Mouse (Mus musculus): ENCODE measurements at regions not wholly inside any gene's neighbourhood (a gene's known extent, or its start where the extent isn't known, plus 50 kb on each side); places are given as distances from the start of the nearest gene placed in this dataset.

DNA sequence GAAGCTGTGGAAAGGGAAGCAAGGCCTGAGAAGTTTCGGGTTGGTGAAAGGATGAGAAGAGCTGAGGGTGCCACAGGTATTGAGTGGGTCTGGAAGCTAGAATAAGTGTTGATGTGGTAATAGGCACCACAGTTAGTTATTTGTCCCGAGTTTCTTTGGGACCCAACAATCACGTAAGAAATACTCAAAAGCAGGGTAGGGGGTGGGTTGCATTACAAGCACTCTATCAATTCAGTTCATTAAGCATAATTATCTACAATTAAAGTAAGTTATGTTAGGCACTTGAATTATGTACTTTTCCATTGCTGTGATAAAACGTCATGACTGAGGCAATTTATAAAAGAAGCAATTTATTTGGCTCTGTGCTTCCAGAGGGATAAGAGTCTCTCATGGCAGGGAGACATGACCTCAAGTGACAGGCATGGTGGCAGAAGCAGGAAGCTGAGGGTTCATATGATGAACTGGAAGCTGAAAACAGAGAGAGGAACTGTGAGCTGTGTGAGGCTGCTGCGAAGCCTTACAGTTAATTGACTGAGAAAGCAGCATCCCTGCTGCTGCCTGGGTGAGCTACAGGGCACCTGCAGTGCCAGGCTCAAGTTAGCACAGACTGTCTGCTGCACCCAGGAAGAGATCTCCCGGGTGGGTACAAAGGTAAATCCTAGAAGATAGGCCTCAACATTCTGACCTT, 201.5 kb upstream of the Ufl1 start:
- Histone ChIP-seq H3K9ac (ENCODE audit: insufficient read depth, low read depth) (no peak overlapping the region), H3K36me3 (replicated peaks in 1 of 2; ENCODE audit: control insufficient read depth in 1 of 2, insufficient read depth in 1 of 2, low read length in 1 of 2) (no peaks in the 10 kb centered on the region), H3K9me3 (replicated peaks; ENCODE audit: low read length) (no peaks in the 10 kb centered on the region), H3K4me2 (ENCODE audit: insufficient read depth, low read depth, poor library complexity, severe bottlenecking) (no peak overlapping the region), H3K27me3 (replicated peaks) (no peaks in the 10 kb centered on the region), H3K4me1 (ENCODE audit: control insufficient read depth in 1 of 2, insufficient read depth in 2 of 2) (no peaks in the 10 kb centered on the region), H3K79me2 (replicated peaks; ENCODE audit: control insufficient read depth, extremely low read depth, insufficient read depth, poor library complexity, severe bottlenecking) (no peaks in the 10 kb centered on the region), H3K4me3 (replicated peaks in 1 of 3; ENCODE audit: low read depth in 2 of 3, low read length in 2 of 3, poor library complexity in 1 of 3) (no peak overlapping the region), H3K27ac (ENCODE audit: insufficient read depth, low read depth) (no peak overlapping the region)
- in situ Hi-C loops (cut with MboI; ENCODE audit: low pct_ligation_motif_present, low pct_unique_long_range_greater_than_20kb, low sequenced_read_pairs): no loop called here
- DNase-seq (ENCODE audit: extremely low read depth): no peak
- TF ChIP-seq MAFK (IDR thresholded peaks at IDR 0.05; ENCODE audit: insufficient replicate concordance, low read length) (no peak), MXI1 (IDR thresholded peaks at IDR 0.05; ENCODE audit: low read depth, low read length) (no peak), ELF1 (IDR thresholded peaks at IDR 0.05; ENCODE audit: low read depth, low read length) (no peak), NRF1 (IDR thresholded peaks at IDR 0.05; ENCODE audit: low read depth, low read length) (no peak)
- dilution Hi-C loops (cut with MboI; ENCODE audit: extremely low pct_ligation_motif_present, extremely low pct_unique_long_range_greater_than_20kb, low sequenced_read_pairs): no loop called here

DNA sequence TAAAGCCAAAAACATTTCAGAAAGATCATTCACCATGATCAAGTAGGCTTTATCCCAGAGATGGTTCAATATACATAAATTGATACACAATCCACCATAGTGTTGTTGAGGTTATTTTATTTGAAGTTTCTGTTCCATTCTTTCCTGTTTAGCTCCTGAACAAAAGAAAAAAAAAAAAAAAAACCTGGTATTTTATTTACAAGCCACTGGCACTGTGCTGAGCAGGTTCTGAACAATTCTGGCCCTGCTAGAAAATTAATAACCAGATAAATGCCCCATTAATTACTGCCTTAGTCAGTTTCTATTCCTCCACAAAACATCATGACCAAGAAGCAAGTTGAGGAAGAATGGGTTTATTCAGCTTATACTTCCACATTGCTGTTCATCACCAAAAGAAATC, 191.4 kb upstream of the Ufl1 start:
- no peaks in the 10 kb centered on the region for H3K36me3 ChIP-seq (replicated peaks in 1 of 2; ENCODE audit: control insufficient read depth in 1 of 2, insufficient read depth in 1 of 2, low read length in 1 of 2)
- no peaks in the 10 kb centered on the region for H3K4me1 ChIP-seq (ENCODE audit: control insufficient read depth in 1 of 2, insufficient read depth in 2 of 2)
- H3K79me2 ChIP-seq (replicated peaks; ENCODE audit: control insufficient read depth, extremely low read depth, insufficient read depth, poor library complexity, severe bottlenecking): no peaks in the 10 kb centered on the region
- no peak overlapping the region for H3K9ac ChIP-seq (ENCODE audit: insufficient read depth, low read depth)
- TF ChIP-seq CHD1 (IDR thresholded peaks at IDR 0.05; ENCODE audit: low read depth, low read length) (no peak), RCOR1 (conservative IDR thresholded peaks at IDR 0.05; ENCODE audit: low read depth, low read length) (no peak), EP300 (IDR thresholded peaks at IDR 0.05; ENCODE audit: low read length) (no peak), JUND (conservative IDR thresholded peaks at IDR 0.05; ENCODE audit: low read depth, low read length) (no peak), PAX5 (IDR thresholded peaks at IDR 0.05; ENCODE audit: low read length) (no peak), MXI1 (IDR thresholded peaks at IDR 0.05; ENCODE audit: low read depth, low read length) (no peak), SMC3 (IDR thresholded peaks at IDR 0.05; ENCODE audit: low read depth, low read length) (no peak), JUN (IDR thresholded peaks at IDR 0.05; ENCODE audit: insufficient read depth, low read depth, low read length) (no peak), NRF1 (IDR thresholded peaks at IDR 0.05; ENCODE audit: low read depth, low read length) (no peak), ZNF384 (IDR thresholded peaks at IDR 0.05; ENCODE audit: low read depth, low read length) (no peak), HCFC1 (IDR thresholded peaks at IDR 0.05; ENCODE audit: low read depth, low read length) (no peak)
- H3K27ac ChIP-seq (ENCODE audit: insufficient read depth, low read depth): no peak overlapping the region
- H3K27me3 ChIP-seq (replicated peaks): no peaks in the 10 kb centered on the region
- no peaks in the 10 kb centered on the region for H3K9me3 ChIP-seq (replicated peaks; ENCODE audit: low read length)
- dilution Hi-C loops (cut with MboI; ENCODE audit: extremely low pct_ligation_motif_present, extremely low pct_unique_long_range_greater_than_20kb, low sequenced_read_pairs) (no loop called here), in situ Hi-C loops (cut with MboI; ENCODE audit: low pct_ligation_motif_present, low pct_unique_long_range_greater_than_20kb, low sequenced_read_pairs) (no loop called here)
- H3K4me3 ChIP-seq (replicated peaks in 1 of 3; ENCODE audit: low read depth in 2 of 3, low read length in 2 of 3, poor library complexity in 1 of 3): no peak overlapping the region
- H3K4me2 ChIP-seq (ENCODE audit: insufficient read depth, low read depth, poor library complexity, severe bottlenecking): no peak overlapping the region
- no peak for DNase-seq (ENCODE audit: extremely low read depth)

DNA sequence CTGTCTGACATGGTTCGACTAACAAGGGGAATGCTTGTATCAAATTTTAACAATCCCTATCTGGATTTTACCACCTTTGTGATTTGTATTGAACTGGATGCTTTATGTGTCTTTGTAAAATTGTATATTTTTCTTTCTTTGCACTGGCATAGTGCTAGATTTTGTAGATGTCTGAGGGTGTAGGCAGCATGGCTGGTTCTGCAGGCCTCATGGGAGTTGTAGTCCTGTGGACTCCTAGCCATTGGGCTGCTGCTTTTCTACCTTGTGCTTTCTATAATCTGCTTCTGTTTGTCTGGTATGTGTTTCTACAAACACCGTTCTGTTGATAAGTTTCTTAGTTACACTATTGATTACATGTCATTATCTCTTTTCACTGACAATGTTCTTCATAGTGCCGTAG, 184.9 kb upstream of the Ufl1 start:
- Histone ChIP-seq H3K27ac (ENCODE audit: insufficient read depth, low read depth) (no peak overlapping the region), H3K9ac (ENCODE audit: insufficient read depth, low read depth) (no peak overlapping the region), H3K9me3 (replicated peaks; ENCODE audit: low read length) (no peaks in the 10 kb centered on the region), H3K27me3 (replicated peaks) (no peaks in the 10 kb centered on the region), H3K4me3 (replicated peaks in 1 of 3; ENCODE audit: low read depth in 2 of 3, low read length in 2 of 3, poor library complexity in 1 of 3) (no peak overlapping the region), H3K4me1 (ENCODE audit: control insufficient read depth in 1 of 2, insufficient read depth in 2 of 2) (no peaks in the 10 kb centered on the region), H3K79me2 (replicated peaks; ENCODE audit: control insufficient read depth, extremely low read depth, insufficient read depth, poor library complexity, severe bottlenecking) (no peaks in the 10 kb centered on the region), H3K4me2 (ENCODE audit: insufficient read depth, low read depth, poor library complexity, severe bottlenecking) (peak overlapping the region; percentile 13; the same call in 1 of the 2 replicates), H3K36me3 (replicated peaks in 1 of 2; ENCODE audit: control insufficient read depth in 1 of 2, insufficient read depth in 1 of 2, low read length in 1 of 2) (no peaks in the 10 kb centered on the region)
- in situ Hi-C loops (cut with MboI; ENCODE audit: low pct_ligation_motif_present, low pct_unique_long_range_greater_than_20kb, low sequenced_read_pairs): no loop called here
- TF ChIP-seq HCFC1 (IDR thresholded peaks at IDR 0.05; ENCODE audit: low read depth, low read length): peak; percentile 73
- TF ChIP-seq ZKSCAN1 (IDR thresholded peaks at IDR 0.05; ENCODE audit: borderline replicate concordance, low read depth, low read length): no peak
- no peak for TF ChIP-seq IRF4 (IDR thresholded peaks at IDR 0.05; ENCODE audit: low read depth, low read length)
- dilution Hi-C loops (cut with MboI; ENCODE audit: extremely low pct_ligation_motif_present, extremely low pct_unique_long_range_greater_than_20kb, low sequenced_read_pairs): no loop called here
- DNase-seq (ENCODE audit: extremely low read depth): no peak

Measured in CH12.LX (cell line).